Mouse (Mus musculus) heart, adult 8-10 months (tissue): ENCODE measurements at regions not wholly inside any gene's neighbourhood (a gene's known extent, or its start where the extent isn't known, plus 50 kb on each side); places are given as distances from the start of the nearest gene placed in this dataset.

Source experiments
- DNase-seq: peaks from one replicate; pipeline ENCODE4 v3.0.0; 2022; ENCODE audit warnings: low spot score

DNA sequence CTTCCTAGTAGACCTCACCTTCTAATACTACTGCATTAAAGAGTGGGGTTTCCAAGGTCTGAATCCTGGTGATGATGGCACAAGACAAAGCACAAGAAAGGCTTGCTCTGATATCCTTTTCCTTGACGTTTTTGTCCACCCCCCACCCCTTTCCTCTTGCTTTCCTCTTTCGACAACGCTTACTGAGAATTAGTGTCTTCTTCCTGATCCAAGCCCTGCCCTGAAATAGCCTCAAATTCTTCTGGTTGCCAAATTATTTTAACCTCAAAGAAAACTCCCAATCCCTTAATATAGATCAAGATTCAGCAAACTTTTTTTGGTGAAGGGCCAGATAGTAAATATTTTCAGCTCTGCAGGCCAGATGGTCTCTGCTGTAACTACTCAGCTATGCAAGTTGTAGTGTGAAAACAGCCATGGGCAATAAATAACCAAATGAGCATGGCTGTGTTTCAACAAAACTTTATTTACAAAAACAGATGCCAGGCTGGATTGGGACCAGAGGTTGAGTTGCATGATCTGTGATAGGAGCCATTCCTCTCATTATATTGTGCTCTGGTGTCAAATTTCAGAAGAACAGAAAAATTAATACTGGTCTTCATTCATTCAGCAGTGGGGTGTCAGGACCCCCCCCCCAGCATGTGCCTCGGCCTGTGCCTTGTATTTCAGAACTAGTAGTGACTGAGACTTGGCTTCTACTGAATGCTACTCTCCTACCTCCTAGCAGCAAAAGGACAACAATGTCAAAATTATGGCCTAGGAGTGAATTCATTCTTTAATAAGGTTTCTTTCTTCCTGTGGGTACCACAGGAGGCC is 218.5 kb upstream of the Nrip1 start:
- no peak for DNase-seq

DNA sequence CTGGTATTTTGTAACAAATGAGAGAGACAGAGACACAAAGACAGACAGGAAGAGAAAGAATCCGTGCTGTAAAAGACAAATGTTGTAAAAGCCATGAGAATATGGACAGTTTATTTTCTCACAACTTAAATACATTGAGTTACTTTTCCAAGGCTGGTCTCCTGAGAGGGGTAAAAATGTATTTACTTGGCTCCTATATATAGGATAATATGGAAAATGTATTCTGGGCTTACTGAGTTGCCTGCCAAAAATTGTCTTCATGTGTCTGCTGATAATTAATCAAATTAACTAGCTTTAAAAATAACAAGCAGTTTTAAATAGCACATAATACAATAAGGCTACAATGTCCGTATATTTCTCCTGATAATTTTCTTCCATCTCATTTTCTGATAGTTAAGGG is 216.2 kb upstream of the Nrip1 start:
- no peak for DNase-seq

DNA sequence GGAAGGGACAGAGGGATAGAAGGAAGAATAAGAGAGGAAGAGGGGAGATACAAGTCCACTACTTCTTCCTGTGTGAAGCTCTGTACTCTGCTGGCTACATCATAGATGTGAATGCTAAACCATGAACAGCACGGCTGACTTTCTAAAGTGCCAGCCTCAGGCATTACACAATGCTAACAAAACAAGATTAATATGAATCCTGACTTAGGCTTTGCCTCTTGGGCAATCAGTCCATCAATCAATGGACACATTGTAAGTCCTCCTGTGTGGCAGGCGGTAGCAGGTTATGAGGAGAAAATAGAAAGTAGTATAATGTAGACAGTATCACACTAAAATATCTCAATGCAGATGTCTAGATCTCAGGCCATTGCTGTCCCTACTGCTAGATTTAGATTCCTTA is 203.6 kb upstream of the Nrip1 start:
- no peak for DNase-seq

DNA sequence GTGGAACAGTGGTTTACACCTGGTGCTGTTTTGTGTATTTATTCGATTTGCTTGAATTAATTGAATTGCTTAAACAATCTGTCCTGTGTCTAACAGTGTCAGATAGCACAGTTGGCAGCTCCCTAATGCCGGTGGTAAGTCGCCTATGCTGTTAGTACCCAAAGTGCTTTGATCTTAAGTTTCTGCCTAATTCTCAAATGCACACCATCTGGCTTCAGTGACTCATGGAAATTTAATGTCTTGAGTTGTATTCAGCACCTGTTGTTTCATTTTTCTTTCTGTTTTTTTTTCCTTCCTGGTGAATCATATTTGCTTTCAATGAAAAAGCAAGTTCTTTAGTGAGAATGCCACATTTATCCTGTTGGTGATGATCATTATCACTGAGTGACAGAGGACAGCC is 201.7 kb upstream of the Nrip1 start:
- DNase-seq = no peak

DNA sequence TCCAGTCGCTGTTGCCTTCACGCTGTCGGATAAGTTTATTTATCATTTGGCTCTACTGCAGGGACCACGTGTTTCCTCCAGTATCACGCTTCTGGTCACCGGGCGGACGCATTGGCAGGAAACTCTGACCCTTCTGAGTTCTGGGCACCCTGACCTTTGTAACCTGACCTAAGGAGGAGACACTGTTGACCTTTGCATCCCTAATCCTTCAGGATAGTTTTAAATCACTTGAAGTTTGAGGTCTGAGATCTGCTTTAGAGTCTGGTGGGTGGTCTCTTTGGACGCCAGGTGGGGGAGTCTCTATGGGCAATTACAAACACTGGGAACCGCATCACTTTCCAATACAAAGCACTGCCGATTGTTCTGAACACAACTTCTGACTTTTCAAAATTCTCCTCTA is 192.6 kb upstream of the Nrip1 start:
- no peak for DNase-seq

DNA sequence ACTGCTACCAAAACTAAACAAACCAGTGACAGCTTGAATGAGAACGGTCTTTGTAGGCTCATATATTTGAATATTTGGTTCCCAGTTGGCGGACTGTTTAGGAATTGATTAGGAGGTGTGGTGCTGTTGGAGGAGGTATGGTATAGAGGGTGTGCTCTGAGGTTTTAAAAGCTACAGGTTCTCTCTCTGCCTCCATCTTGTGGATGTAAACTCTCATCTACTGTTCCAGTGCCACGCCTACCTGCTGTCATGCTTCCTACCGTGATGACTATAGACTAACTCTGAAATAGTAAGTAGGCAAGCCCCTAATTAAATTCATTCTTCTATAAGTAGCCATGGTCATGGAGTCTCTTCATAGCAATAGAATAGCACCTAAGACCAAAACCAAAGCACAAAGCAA is 181.2 kb upstream of the Nrip1 start:
- no peak for DNase-seq

DNA sequence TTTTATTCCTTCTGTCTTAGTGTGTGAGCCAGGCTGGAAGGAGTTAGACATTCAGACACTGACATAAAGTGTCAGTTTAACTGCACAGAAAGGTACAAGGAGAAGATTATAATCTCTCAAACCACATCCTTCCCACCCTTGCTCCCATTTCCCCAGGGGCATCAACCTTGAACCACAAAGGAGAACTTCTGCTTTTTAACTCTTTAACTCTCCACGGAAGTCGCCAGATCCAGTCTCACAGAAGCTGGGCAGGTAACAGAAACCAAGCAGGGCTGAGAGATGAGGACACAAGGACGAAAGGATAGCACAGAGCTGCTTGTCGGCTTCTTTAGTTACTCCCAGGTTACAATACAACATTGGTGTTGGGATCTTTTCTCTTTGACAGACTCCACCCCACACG is 176.0 kb upstream of the Nrip1 start:
- DNase-seq = no peak

DNA sequence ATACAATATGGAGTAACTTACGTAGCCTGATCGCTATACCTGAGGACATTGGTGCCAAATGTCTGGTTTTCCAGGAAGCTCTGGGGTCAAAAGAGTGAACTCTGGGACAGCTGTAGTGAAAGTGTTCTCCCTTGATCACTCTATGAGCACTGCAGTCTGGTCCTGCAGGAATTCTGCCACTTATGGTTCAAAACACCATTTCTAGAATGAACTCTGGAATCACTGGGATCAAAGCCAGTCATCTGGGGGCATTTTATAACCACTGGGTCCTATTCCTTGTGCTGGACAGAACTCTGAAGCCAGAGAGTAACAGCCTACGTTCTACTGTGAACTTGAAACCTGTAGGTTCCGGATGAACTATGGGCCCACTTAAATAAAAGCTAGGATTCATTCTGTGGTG is 173.5 kb upstream of the Nrip1 start:
- DNase-seq = no peak

DNA sequence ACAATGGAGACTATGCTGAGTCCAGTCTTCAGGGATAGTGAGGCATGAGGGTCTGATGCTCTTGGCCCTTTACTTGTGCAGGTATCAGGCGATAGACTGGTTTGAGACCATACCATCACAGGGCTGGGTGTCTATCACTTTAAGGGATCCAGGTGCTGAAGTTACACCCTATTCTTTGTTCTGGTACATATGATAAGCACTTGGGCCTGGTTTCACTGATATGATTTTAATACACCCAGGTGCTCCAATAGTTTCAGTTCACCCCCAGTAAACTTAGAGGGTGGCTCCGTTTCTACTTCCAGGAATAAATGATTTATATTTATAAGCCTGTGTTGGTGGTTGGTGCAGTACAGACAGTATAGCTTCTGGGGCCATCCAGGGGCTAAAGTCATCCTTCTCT is 173.0 kb upstream of the Nrip1 start:
- DNase-seq = no peak

DNA sequence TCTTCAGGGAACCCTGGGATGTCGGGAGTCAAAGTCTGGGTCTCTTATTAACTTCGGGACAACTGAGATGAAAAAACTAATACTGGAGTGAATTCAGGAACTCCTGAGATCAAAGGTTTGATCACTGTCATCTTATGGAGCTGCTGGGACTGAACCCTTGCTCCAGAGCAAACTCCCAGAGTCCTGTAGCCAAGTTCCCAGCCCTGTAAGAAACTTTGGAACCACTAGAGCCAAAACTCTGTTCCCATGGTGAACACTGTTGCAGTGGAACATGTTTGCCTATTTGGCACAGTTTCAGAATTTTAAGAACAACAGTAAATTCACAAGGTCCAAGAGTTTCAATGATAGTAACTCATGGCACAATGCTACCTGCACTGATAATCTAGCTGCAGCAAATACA is 172.3 kb upstream of the Nrip1 start:
- DNase-seq = no peak

DNA sequence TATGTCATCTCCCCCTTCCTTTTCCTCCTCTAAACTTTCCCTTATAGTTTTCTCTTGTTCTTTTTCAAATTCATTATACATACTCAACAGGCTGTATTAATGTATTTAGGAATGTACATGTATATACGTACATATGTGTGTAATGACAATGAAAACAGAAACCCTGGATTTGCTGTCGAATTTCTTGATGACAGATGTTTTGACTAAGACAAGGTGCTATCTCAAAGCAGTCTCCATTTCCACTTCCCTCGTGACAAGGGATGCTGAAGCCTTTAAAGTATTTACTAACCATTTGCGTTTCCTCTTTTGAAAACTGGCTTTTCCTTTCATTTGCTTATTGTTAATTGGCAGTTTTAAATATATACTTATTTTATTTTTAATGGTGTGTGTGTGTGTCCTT is 171.3 kb upstream of the Nrip1 start:
- no peak for DNase-seq

DNA sequence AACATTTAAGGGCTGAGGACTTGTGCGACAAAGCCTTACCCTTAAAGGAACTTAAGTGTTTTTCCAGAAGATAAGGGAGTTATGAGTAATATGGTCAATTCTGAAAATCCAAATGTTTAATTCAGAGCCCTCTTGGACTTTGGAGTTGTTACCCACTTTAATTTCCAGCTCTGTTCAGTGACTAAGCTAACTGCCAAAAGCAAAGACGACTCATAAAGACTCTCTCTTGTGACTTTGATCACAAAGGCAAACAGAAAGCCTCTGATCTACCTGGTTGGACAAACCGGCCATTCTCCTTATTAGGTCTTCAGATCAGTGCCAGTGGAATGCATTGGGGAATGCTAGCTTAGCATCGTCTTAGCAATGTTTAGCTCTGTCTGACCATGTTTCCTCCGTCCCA is 167.3 kb upstream of the Nrip1 start:
- no peak for DNase-seq

DNA sequence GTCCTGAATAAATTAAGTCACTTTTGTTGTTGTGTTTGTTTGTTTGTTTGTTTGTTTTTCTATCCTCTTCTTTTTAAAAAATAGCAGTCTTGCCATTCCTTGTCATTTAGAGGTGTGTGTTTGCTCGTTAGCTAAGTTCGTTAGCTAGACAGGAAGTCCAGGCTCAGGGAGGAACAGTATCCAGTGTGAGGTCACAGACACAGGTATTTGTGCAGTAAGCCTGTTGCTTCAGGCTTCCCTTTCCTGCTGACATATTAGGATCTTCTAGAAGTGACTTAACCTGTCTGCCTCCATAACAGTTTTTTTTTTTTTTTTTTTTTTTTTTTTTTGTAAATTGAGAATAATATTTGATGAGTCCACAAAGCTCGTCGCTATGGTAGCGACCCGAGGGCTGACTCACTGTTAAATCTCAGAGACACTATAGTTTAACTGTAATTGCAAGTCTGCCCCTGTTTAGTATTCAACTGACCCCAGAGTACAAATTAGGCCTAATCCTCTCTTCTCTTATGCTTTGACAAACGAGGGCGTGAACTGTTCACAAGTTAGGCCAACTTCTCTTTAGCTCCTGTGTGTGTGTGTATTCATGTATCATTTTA is 166.8 kb upstream of the Nrip1 start:
- no peak for DNase-seq

DNA sequence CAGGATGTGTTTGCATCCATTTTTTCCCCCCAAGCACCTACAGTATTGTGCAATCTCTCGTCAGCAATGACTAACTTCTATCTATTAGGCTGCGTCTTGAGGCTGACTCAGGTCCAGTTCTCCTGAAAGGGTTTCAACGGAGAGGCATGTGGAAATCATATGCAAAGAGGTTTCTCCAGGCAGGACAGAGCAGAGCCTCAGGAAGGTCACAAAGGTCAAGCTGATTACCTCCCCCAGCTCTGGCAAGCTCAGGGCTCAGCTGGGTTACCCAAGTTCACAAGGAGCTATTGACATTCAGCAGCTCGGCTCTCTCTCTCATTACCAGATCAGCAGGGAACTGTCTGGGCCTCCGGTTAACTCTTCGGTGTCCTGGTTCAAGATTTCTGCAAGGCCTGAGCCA is 166.0 kb upstream of the Nrip1 start:
- DNase-seq = peak; percentile 40

DNA sequence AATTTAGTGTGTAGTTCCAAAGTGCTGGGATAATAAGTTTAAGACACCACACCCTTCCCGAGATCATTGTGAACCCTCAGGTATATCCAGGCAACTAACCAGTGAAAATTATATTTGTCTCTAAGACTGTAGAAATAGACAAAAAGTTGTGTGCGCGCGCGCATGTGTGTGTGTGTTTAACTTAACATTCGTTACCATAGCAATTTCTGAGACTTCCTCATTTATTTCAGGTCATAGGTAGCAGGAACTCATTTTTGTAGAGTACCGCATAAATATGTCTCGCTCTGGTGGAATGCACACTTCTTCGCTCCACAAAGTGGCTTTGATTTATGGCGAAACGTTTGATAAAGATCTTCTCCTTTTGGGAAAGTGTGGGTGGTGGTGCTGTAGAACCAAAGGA is 164.2 kb upstream of the Nrip1 start:
- DNase-seq = no peak

DNA sequence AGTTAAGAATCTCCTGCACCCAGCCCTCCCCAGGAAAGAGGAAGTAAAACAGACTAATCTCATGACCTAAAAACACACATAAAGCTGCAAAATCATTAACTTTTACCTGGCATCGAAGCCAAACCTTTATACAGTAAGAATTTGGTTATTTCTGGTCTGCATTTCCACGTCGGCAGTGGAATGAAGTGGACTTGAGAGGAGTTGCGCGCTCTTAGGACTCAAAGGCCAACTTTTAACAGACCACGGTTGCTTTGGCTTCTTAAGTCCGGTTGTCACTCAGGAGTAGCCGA is 159.2 kb upstream of the Nrip1 start:
- no peak for DNase-seq

DNA sequence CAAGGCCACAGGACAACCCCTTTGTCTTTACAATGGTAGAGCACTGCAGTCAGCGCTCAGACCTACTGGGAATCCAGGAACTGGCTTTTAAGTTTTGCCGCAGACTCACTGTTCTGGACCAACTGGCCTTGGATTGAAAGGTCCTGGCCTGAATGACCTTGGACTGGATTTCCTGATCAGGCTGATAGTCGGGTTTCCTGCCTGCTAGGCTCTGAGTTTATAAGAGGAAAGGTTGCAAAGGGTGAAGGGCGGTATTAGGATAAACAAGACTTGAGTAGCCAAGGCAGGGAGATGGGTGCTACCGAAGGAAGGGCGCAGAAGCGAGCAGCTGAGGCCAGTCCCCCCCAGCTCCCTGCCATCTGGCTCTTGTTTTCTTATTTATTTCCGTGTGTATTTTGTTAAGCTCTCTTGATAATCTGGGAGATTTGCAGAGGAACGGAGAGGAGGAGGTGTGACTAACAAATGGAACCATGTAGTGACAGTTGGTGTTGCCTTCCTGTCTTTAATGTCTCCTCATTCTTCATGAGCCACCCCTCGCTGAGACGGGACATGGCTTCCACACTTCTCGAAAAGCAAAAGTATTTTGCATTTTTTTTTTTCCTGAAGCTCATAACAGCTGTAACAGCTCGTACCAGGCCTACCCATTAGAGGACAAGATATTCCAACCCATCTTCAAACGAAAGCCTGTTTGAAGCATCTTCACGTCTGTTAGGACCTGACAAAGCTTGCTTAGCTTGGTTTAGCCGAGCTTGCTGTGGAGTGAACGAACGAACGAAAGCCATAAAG is 158.7 kb upstream of the Nrip1 start:
- DNase-seq = no peak

DNA sequence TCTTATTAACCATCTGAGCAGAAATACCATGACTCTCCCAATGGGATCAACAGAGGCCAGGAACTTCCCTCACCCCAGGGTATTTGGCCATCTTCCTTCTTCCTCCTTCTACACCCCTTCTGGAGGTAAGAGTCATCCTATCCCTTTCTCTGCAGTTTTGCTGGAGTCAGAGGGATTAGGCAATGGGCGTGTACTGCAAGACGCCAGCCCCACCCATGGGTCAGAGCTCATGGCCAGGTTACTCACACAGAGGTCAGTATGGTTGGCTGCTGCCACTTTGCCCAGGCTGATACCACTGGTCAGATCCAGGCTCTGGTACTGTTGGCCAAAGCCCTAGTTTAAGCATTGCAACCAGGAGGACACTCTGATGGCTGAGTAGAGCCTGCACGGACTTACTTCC is 157.3 kb upstream of the Nrip1 start:
- no peak for DNase-seq

DNA sequence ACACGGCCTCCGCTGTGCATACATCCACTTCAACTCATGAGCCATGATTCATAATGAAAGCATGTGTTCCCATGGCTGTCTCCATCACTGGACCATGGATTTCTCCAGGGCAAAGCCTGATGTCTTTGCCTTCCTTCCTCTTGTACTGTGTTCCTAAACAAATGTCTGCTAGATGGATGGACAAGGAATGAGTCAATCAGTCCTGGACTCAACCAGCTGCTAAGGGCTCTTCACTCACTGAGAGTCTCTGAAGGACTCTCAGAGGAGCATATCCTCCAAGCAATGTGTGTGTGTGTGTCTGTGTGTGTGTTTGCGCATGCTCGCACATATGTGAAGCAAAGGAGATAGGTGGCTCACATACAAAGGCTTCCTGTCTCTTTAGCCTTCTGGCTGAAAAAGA is 156.0 kb upstream of the Nrip1 start:
- DNase-seq = no peak

DNA sequence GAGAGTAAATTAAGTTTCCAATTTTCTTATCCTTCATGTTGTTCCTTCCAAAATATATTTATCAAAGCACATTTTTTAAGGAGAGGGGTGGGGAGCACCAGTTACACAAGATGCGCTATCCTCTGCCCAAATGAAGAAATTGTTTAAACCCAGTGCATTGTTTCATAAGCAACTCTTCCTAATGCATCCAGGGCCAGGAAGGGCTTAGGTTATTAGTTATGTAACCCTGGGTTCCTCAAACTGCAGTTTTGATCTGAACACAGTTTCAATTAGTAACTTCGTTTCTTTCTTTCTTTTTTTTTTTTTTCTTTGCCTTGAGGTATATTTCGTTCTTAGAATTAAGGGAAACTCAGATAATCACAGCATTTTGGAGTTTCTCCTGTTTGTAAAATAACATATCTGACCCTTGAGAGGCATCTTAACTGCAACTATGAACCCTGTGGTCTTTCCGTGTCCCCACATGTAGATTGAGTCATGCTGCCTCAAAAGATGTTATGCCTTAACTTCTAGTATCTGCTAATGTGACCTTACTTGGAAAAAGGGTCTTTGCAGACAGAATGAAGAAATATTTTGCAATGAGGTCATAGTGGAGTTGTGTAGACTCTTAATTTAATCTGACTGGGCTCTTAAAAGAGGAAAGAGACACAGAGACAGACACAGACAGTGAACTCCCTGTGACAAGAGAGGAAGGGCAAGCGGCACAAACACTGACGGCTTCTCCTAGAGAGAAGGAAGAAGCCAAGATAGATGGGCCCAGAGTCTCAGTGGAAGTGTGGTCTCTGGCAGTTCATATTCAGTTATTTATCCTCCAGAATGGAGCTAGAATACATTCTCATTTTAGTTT is 153.7 kb upstream of the Nrip1 start:
- DNase-seq = no peak

DNA sequence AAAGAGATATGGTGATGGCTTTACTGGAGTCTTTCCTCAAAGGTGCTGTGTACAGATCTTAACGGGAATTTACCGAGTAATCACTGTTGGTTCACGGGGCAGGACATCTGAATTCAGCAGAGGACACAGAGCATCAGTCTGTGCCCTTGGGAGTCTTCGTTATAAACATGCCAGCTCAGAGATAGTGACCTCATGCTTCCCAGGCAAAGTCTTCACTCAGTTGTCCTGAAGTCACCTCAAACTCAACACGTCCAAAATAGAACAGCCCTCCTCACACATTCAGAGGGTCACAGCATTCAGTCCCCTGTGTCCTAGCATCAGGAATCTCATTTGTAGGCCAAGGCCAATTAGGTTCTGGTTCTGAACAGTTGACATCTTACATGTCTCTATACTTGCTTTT is 151.9 kb upstream of the Nrip1 start:
- DNase-seq = peak; percentile 26

DNA sequence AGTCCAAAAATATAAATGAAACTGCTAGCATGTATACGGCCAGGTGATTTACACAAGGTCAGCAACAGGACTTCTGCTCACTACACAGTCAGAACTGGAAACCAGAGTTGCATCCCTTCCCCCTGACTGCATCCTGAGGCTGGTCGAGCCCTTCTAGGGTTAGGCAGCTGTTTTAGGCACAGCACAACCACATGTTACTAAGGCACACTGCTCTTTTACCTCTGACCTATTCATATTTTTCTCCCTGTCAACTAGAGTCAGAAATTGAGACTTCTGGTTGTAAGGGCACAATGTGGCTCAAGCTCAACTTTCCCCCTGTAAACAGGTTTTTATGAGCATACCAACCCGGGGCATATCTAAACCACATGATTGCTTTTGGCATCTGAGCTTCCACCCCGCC is 151.3 kb upstream of the Nrip1 start:
- no peak for DNase-seq
